Mouse (Mus musculus): ENCODE data around the gene Cog1. TPM values are rescaled to one million over a fixed set of nuclear protein-coding genes. Genes with fewer than 3 reads are reported as not detected.

Cog1 gene
- polyA plus RNA-seq, 1 experiment from 2014 or later, result 31.1 TPM

DNA sequence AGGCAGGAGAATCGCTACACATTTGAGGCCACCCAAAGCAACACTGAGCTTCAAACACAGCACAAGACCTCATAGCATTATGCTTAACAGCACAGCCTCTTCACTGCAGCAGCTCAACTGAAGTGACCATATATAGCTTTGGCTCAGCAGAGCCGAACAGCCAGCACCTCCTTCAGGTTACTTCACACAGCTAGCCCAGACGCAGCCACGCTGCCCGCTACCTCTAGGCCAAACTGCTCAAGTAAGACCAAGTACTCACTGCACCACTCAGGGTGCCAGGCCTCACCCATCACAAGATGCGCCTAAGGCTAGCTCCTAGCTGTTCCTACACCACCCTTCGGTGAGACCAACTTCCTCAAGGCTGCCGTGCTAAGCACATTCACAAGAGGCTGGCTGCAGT, 29.4 kb downstream of the Cog1 start:
- H3K27ac ChIP-seq, result no peak overlapping the region
- no peaks in the 10 kb centered on the region for H3K9me3 ChIP-seq (replicated peaks)
- no peaks in the 10 kb centered on the region for H3K27me3 ChIP-seq (ENCODE audit: low read depth, poor library complexity, severe bottlenecking)
- DNase-seq (ENCODE audit: low spot score), result no peak
- peaks cover 44% of the 10 kb centered on the region for H3K36me3 ChIP-seq
- WGBS, result 85% methylated on average over 8 of the region's 8 CpGs
- H3K4me1 ChIP-seq, result peaks cover 17% of the 10 kb centered on the region
- no peak overlapping the region for H3K4me3 ChIP-seq

DNA sequence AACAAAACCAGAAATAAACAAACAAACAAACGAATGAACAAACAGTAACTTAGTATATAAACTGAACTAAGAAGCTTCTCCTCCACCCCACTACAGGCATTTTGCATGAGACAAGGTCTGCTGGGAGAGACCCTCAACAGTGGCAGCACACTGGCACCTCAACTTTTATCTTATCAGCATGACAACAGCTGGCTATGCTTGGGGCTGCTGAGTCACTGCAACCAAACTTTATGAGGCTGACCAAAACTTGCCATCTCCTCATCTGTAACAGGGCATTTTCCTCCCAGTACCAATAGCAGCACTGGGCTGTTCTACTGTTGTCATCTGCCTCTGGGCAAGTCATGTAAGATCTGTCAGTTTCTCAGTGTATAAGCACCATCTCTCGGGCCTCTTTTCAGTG, 32.0 kb downstream of the Cog1 start:
- H3K36me3 ChIP-seq, result peaks cover 18% of the 10 kb centered on the region
- no peak for DNase-seq (ENCODE audit: low spot score)
- no peaks in the 10 kb centered on the region for H3K27me3 ChIP-seq (ENCODE audit: low read depth, poor library complexity, severe bottlenecking)
- H3K27ac ChIP-seq, result no peak overlapping the region
- H3K4me3 ChIP-seq, result no peak overlapping the region
- peaks cover 28% of the 10 kb centered on the region for H3K4me1 ChIP-seq
- WGBS, result 85% methylated on average over 2 of the region's 2 CpGs
- H3K9me3 ChIP-seq (replicated peaks), result no peaks in the 10 kb centered on the region

DNA sequence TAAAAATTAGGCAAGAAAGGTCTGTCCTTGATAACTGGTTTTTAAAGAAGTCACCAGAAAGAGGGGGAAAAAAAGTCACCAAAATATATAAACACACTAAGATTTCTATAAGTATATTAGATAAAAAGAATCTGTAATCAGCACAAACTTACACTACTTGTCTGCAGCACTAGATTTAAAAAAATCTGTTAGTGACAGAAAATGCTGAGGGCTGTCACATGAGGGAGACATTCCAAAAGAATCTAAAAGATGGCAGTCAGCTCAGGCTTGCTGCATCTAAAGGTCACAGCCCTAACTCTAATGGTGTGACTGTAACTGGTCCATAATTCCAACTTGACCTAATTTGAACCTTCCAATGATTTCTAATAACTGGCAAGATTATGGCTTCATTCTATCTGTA, 33.0 kb downstream of the Cog1 start:
- H3K27ac ChIP-seq, result no peak overlapping the region
- peak overlapping the region; percentile 64; the same call in 1 of the 2 replicates for H3K4me3 ChIP-seq
- peaks cover 14% of the 10 kb centered on the region for H3K36me3 ChIP-seq
- H3K9me3 ChIP-seq (replicated peaks), result no peaks in the 10 kb centered on the region
- no peaks in the 10 kb centered on the region for H3K27me3 ChIP-seq (ENCODE audit: low read depth, poor library complexity, severe bottlenecking)
- peaks cover 33% of the 10 kb centered on the region for H3K4me1 ChIP-seq
- no peak for DNase-seq (ENCODE audit: low spot score)

DNA sequence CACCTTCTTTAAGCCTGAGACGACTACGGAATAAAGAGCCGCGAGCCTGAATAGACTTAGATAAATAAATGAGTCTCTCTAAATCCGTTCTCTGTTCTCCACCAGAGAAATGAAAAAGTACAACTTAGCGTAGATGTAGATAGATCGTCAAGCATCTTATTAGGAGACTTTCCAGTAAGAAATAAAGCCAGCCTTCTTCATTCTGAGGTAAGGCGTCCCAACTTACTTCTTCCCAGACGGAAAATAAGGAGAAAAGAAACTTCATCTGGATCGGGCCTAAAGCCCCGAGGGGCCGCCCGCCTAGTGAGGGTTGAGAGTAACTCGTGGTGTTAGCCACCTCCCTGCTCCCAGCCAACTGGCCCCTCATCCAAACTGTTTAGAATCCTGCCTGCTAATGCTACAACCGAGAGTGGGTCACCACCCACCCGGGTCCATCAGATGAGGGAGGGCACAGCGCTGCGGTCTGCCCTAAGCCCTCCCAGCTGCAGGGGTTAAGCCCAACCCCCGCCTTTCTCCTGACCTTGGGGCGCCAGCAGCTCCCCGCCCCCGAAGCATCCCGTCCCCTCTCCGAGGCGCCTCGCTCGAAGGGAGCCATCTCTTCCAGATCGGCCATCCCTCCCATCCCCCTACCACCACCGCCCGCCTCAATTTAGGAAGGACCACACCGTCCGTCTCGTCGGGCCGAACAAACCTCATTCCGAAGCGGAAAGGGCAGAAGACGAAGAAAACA, 34.1 kb downstream of the Cog1 start:
- Histone ChIP-seq H3K27ac (peak overlapping the region; percentile 92), H3K4me1 (peaks cover 34% of the 10 kb centered on the region), H3K27me3 (ENCODE audit: low read depth, poor library complexity, severe bottlenecking) (no peaks in the 10 kb centered on the region), H3K9me3 (replicated peaks) (no peaks in the 10 kb centered on the region), H3K36me3 (peaks cover 15% of the 10 kb centered on the region), H3K4me3 (peak overlapping the region; percentile 64)
- peak; percentile 76 for DNase-seq (ENCODE audit: low spot score)
- WGBS, result 4% methylated on average over 38 of the region's 38 CpGs

DNA sequence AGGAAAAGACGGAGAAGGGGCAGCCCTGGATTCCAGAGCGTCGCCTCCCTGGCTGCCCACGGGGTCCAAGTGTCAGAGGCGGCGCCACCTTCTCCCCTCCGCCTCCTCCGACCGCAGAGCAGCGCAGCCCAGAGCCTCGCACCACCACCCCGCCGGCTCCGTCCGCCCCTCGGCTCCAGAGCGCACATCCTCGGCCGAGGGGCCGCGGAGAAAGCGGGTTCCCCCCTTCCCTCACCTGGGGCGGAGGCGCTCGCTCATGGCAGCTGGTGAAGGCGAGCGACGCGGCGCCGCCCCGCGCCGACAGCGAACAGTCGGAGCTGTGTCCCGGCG, 34.6 kb downstream of the Cog1 start:
- no peak for DNase-seq (ENCODE audit: low spot score)
- Histone ChIP-seq H3K36me3 (peaks cover 20% of the 10 kb centered on the region), H3K4me1 (peaks cover 34% of the 10 kb centered on the region), H3K9me3 (replicated peaks) (no peaks in the 10 kb centered on the region), H3K4me3 (peak overlapping the region; percentile 64), H3K27me3 (ENCODE audit: low read depth, poor library complexity, severe bottlenecking) (no peaks in the 10 kb centered on the region), H3K27ac (peak overlapping the region; percentile 92)
- WGBS, result 1% methylated on average over 38 of the region's 38 CpGs

DNA sequence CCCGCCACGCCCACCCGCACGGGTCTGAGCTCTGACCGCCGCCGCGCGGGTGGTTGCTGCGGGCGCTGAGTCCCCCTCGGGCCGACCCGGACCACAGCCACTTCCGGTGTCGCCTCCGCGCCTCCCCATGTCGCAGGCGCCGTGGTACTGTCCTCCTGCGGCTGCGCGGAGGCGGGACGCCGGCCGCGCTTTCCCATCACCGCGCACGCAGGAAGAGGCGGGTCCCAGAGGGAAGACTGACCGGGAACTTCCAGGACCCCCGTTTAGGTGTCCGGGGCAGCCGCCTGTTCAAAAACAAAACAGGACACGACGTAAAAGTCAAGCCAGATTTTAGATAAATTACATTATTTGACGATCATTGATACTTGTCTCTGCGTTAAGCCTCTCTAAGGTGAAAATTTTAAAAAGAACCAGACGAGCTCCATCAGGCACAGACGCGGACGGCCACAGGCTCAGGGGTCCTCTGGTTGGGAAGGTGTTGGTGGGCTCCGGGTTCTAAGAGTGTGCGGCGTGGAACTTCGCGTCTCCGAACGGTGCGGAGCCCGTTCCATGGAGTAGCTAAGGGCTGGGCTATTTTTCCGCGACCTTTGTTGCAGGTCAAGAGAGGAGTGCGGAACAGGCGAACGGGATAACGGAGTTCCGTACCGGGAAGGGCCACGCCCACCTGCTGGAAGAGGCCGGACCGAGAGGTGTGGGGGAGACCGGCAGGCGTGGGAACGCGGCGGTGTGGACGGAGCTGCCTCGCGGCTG, 35.2 kb downstream of the Cog1 start, which contains the start of the genes Fam104a and D11Wsu47e:
Gene Fam104a, minus strand, starts transcription at position 199 of the 750 bp plus-strand sequence.
Gene D11Wsu47e, plus strand, starts transcription at position 456 of the 750 bp plus-strand sequence.
- Histone ChIP-seq H3K36me3 (peaks cover 26% of the 10 kb centered on the region), H3K27me3 (ENCODE audit: low read depth, poor library complexity, severe bottlenecking) (no peaks in the 10 kb centered on the region), H3K9me3 (replicated peaks) (no peaks in the 10 kb centered on the region), H3K4me1 (peaks cover 34% of the 10 kb centered on the region), H3K27ac (peak within 1 kb of the TSS; percentile 92), H3K4me3 (peak within 1 kb of the TSS; percentile 64)
- WGBS, result under 1% methylated on average over 71 of the region's 73 CpGs
- peak; percentile 96 for DNase-seq (ENCODE audit: low spot score)

DNA sequence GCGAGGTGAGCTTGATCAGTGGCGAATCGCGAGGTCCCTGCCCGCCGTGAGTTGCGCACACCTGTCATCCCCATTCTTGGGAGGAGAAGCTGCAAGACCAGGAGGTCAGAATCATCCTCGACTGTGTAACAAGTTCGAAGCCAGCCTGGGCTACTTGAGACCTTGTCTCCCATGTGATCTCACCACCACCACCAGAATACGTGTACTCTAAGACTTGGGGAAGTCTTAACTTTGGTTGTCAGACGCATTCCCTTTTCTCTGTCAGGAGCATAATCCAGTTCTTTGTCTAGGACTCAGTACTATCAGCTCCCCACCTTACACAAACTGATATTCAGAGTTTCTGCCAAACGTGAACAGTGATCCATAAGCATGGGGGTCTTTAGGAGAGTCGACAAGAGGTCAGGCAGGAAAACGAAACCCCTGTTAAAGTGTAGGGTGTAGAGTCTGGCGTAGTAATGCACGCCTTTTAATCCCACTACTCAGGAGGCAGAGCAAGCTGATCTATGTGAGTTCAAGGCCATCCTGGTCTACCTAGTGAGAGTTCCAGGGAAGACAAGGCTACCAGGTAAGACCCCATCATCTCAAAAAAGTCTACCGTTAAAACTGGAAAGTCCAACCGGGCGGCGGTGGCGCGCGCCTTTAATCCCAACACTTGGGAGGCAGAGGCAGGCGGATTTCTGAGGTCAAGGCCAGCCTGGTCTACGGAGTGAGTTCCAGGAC, 35.9 kb downstream of the Cog1 start:
- peak overlapping the region; percentile 92 for H3K27ac ChIP-seq
- no peak for DNase-seq (ENCODE audit: low spot score)
- H3K9me3 ChIP-seq (replicated peaks), result no peaks in the 10 kb centered on the region
- H3K36me3 ChIP-seq, result peaks cover 33% of the 10 kb centered on the region
- peaks cover 34% of the 10 kb centered on the region for H3K4me1 ChIP-seq
- peak overlapping the region; percentile 64 for H3K4me3 ChIP-seq
- H3K27me3 ChIP-seq (ENCODE audit: low read depth, poor library complexity, severe bottlenecking), result no peaks in the 10 kb centered on the region
- WGBS, result 42% methylated on average over 25 of the region's 25 CpGs

DNA sequence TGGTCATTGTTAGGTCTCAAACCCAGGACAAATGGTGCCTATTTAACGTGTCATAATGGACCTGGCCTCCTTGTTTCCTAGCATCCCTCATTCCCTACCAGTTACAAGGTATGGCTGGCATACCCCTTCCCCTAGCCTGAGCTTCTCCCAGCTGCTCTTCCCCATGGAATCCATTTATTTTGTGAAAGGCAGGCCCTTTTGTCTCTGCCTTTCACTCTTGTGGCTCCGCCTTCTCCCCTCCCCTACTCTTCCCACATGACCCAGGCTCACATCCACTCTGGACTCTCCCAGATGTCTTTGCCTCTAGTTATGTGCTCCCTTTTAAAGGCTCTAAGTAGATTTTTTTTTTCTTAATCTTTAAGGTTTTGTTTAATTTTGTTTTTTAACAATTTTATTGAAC, 38.1 kb downstream of the Cog1 start:
- H3K36me3 ChIP-seq, result peaks cover 55% of the 10 kb centered on the region
- peaks cover 29% of the 10 kb centered on the region for H3K4me1 ChIP-seq
- no peak overlapping the region for H3K4me3 ChIP-seq
- H3K27ac ChIP-seq, result no peak overlapping the region
- H3K27me3 ChIP-seq (ENCODE audit: low read depth, poor library complexity, severe bottlenecking), result no peaks in the 10 kb centered on the region
- H3K9me3 ChIP-seq (replicated peaks), result no peaks in the 10 kb centered on the region
- WGBS, result 78% methylated on average over 2 of the region's 2 CpGs
- DNase-seq (ENCODE audit: low spot score), result no peak

DNA sequence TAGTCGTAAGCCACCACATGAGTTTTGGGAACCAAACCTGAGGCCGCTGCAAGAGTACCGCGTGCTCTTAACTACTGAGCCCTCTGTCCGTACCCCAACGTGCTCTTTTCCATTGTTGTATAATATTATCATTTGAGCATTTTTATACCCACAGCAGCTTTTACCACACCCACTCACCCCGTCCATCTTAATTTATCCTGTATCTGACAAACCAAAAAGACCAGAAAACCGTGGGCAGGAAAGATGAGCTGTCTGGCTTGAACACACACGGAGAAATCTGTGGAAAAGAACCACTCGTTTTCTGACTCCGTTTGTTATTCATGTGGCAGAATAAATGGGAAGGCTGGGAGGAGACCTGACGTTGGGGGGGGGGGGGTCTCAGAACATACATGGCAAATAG, 41.5 kb downstream of the Cog1 start:
- H3K36me3 ChIP-seq, result peaks cover 89% of the 10 kb centered on the region
- no peak overlapping the region for H3K27ac ChIP-seq
- 93% methylated on average over 12 of the region's 12 CpGs for WGBS
- no peak overlapping the region for H3K4me3 ChIP-seq
- DNase-seq (ENCODE audit: low spot score), result no peak
- no peaks in the 10 kb centered on the region for H3K9me3 ChIP-seq (replicated peaks)
- H3K4me1 ChIP-seq, result peaks cover 10% of the 10 kb centered on the region
- H3K27me3 ChIP-seq (ENCODE audit: low read depth, poor library complexity, severe bottlenecking), result no peaks in the 10 kb centered on the region

DNA sequence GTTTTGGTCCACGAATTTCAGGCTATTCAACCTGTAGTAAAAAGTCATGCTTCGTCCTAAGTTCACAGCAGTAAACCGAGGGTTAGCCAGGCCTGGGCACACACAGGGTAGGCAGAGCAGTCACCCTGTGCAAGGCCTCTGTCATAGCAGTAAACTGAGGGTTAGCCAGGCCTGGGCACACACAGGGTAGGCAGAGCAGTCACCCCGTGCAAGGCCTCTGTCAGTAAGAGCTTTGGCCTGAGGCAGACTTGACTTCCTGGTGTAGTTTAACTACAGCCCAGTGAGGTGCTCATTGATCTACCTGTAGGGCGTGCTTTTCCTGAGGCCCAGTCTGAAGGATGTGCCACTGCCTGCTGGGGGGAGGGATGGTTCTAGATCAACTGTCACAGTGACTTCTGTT, 42.3 kb downstream of the Cog1 start:
- H3K9me3 ChIP-seq (replicated peaks), result no peaks in the 10 kb centered on the region
- DNase-seq (ENCODE audit: low spot score), result no peak
- H3K27me3 ChIP-seq (ENCODE audit: low read depth, poor library complexity, severe bottlenecking), result no peaks in the 10 kb centered on the region
- WGBS, result 87% methylated on average over 5 of the region's 5 CpGs
- no peak overlapping the region for H3K4me3 ChIP-seq
- H3K27ac ChIP-seq, result no peak overlapping the region
- peaks cover 95% of the 10 kb centered on the region for H3K36me3 ChIP-seq
- H3K4me1 ChIP-seq, result peaks cover 6% of the 10 kb centered on the region

DNA sequence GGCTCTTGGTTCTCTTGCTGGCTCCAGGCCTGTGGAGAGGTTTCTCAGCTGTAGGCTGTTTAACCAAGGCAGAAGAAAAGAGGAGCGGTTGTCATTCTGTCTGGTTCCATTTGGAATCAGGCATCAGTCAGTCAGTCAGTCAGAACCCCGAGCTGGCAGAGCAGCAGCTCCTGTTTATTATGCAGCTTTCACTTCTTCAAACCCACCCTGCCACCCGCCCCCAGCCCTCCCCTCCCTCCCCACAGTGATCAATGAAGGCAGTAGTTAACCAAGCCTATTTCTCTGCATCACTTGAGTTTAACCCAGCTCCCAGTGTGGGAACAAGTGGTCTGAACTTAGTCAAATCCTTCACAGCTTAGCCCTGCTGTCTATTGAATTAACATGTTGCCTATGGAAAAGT, 42.9 kb downstream of the Cog1 start:
- Histone ChIP-seq H3K27me3 (ENCODE audit: low read depth, poor library complexity, severe bottlenecking) (no peaks in the 10 kb centered on the region), H3K4me3 (no peak overlapping the region), H3K27ac (no peak overlapping the region), H3K9me3 (replicated peaks) (no peaks in the 10 kb centered on the region), H3K36me3 (peaks cover 97% of the 10 kb centered on the region), H3K4me1 (peaks cover 3% of the 10 kb centered on the region)
- no peak for DNase-seq (ENCODE audit: low spot score)
- WGBS, result 80% methylated on average over 3 of the region's 3 CpGs

DNA sequence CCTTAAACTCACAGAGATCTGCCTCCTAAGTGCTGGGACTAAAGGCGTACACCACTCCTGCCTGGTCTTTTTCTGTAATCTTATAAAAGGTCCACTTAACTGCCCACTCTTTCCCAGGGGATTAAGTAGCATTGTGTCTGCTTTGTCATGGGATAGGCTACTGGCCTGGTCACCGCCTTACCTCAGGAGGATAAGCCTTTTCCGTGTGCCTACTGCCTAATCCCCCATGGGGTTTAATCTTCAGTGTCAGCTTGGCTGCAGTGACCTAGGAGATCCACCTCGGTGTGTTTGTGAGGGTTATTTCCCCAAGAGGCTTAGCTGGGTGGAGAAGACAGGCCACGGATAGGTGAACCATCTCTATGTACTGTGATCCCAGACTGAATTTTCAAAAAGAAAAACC, 48.6 kb downstream of the Cog1 start:
- whole genome bisulfite sequencing, result 88% methylated on average over 5 of the region's 5 CpGs
- no peak for DNase-seq (ENCODE audit: low spot score)
- Histone ChIP-seq H3K27me3 (ENCODE audit: low read depth, poor library complexity, severe bottlenecking) (no peaks in the 10 kb centered on the region), H3K4me3 (no peak overlapping the region), H3K36me3 (peaks cover 69% of the 10 kb centered on the region), H3K9me3 (replicated peaks) (no peaks in the 10 kb centered on the region), H3K27ac (no peak overlapping the region), H3K4me1 (no peaks in the 10 kb centered on the region)

DNA sequence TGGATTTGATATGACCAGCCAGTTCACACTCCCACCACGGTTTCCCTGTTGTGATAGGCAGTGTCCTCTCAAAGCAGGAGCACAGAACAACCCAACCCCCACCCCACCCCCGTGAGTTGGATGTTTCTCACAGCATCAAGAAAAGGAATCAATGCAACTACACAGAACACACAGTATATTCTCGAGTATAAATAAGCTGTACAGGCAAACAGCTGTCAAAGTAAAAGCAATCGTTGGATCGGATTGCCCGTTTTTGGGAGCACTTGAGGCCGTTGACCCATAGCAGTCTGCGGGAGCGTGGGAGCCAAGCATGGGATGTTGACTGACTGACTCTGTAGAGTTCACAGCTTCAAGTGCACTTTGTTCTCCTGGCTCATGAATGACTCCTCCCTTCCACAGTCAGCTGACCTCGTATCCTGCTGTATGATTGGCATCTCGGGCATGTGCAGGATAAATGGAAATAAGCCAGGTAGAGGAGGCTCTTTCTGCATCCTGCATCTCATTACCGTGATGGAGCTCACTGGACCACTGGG, 49.1 kb downstream of the Cog1 start:
- WGBS, result 93% methylated on average over 12 of the region's 12 CpGs
- H3K36me3 ChIP-seq, result peaks cover 64% of the 10 kb centered on the region

More for the DNA sequence above, 49.1 kb downstream of the Cog1 start:
- Histone ChIP-seq H3K9me3 (replicated peaks) (no peaks in the 10 kb centered on the region), H3K4me3 (no peak overlapping the region), H3K27ac (no peak overlapping the region), H3K27me3 (ENCODE audit: low read depth, poor library complexity, severe bottlenecking) (no peaks in the 10 kb centered on the region), H3K4me1 (no peaks in the 10 kb centered on the region)
- DNase-seq (ENCODE audit: low spot score), result no peak

All from limb, embryonic 10.5 days (tissue).